ENCODE assay signal across 9 mouse cellular contexts in the genomic region with DNA sequence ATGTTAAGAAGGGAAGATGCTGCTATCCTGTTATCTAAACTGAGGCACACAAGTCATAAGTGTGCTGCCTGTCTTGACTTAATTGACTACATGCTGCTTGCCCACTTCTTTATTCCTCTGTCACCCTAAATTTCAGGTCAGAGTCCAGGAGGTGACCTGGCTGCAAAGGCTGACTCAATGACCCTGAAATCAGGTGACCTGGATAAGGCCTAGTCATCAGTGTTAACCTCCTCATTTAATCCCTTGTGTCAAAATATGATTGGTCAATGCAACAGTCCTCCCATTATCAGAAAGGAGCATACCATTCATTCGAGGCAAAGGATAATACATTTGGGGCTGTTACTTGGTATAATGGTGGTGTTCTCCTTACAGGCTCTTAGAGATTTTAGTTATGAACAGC. TPM values are rescaled to one million over a fixed set of nuclear protein-coding genes. Genes with fewer than 3 reads are reported as not detected.
DNase-seq lines count a peak whose midpoint lies in the region; ATAC-seq and TF ChIP-seq lines count a peak whose summit lies in the region.
"Had no signal": no experiment of that assay in that cellular context is flagged by ENCODE, and none has a peak within 500 bp of the region (broad histone marks: within the 10 kb centered on the region; RNA-seq: fewer than 3 reads in every experiment).

Etfbkmt (plus strand) TSS at position 379 of the 400 bp plus-strand sequence.

- no peak within 1 kb of the TSS for H3K4me3 ChIP-seq in gastrocnemius, adult 2 months
- no peak within 1 kb of the TSS for H3K4me3 ChIP-seq in heart, embryonic 13.5 days
- H3K4me3 ChIP-seq in limb, embryonic 15.5 days: no peak within 1 kb of the TSS

- ATAC-seq in heart, embryonic 13.5 days (ENCODE audit: extremely low read depth, insufficient number of reproducible peaks, low FRiP score, low TSS enrichment): no peak
- ATAC-seq in limb, embryonic 15.5 days (ENCODE audit: insufficient number of reproducible peaks, low FRiP score, low TSS enrichment, low read depth): no peak

- peaks cover 25% of the 10 kb centered on the region for H3K4me1 ChIP-seq in heart, embryonic 13.5 days
- H3K4me1 ChIP-seq in limb, embryonic 15.5 days: peaks cover 8% of the 10 kb centered on the region

- intact Hi-C loops in gastrocnemius, adult 2 months (cut with DNase I): no loop called here
- intact Hi-C loops in gastrocnemius, postnatal 36 days (cut with DNase I): no loop called here

- 77% methylated on average over 1 of the region's 1 CpGs for WGBS in heart, embryonic 13.5 days
- WGBS in limb, embryonic 15.5 days: 75% methylated on average over 1 of the region's 1 CpGs

- no peaks in the 10 kb centered on the region for H3K9me3 ChIP-seq in heart, embryonic 13.5 days
- no peaks in the 10 kb centered on the region for H3K9me3 ChIP-seq in limb, embryonic 15.5 days
- H3K9me3 ChIP-seq: midbrain, embryonic 10.5 days had no signal

- no peak for TF ChIP-seq CTCF in gastrocnemius, adult 2 months (IDR thresholded peaks at IDR 0.05)

- peaks cover 15% of the 10 kb centered on the region for H3K36me3 ChIP-seq in heart, embryonic 13.5 days
- H3K36me3 ChIP-seq in limb, embryonic 15.5 days: peaks cover 6% of the 10 kb centered on the region; the same call in 1 of the 2 replicates

- no peak within 1 kb of the TSS for H3K4me2 ChIP-seq in heart, embryonic 13.5 days
- H3K4me2 ChIP-seq in limb, embryonic 15.5 days: no peak within 1 kb of the TSS

- no peak within 1 kb of the TSS for H3K27ac ChIP-seq in gastrocnemius, adult 2 months
- no peak within 1 kb of the TSS for H3K27ac ChIP-seq in heart, embryonic 13.5 days (replicated peaks)
- H3K27ac ChIP-seq in limb, embryonic 15.5 days: no peak within 1 kb of the TSS

- DNase-seq in gastrocnemius, adult 2 months: no peak
- DNase-seq in gastrocnemius, postnatal 36 days: no peak
- no peak for DNase-seq in adrenal gland, adult 8-10 months
- no peak for DNase-seq in layer of hippocampus, adult 11-12 months (ENCODE audit: low spot score)
- DNase-seq in T-cell, adult 2 months (ENCODE audit: low spot score): no peak
- no peak for DNase-seq in cerebellum, adult 18-20 months

- H3K9ac ChIP-seq in heart, embryonic 13.5 days: no peak within 1 kb of the TSS
- no peak within 1 kb of the TSS for H3K9ac ChIP-seq in limb, embryonic 15.5 days

- no peaks in the 10 kb centered on the region for H3K27me3 ChIP-seq in heart, embryonic 13.5 days (replicated peaks)
- H3K27me3 ChIP-seq in limb, embryonic 15.5 days: no peaks in the 10 kb centered on the region

RNA-seq across cellular contexts. Expression of gene Etfbkmt, which starts in this region (rescaled TPM):
- 10 to 100 TPM; 13.7 to 14.8 TPM for total RNA-seq in gastrocnemius, adult 2 months (2021)
- 10 to 100 TPM in 1 of 2 experiments, 1 to 10 TPM in 1; 9.6 to 14.6 TPM for total RNA-seq in gastrocnemius, postnatal 36 days (2021)
- total RNA-seq in adrenal gland, adult 8-10 months (2022): 10 to 100 TPM; 20.6 to 32.3 (median 22.0) TPM
- 13.6 and 14.6 TPM in 2 replicates for polyA plus RNA-seq in heart, embryonic 13.5 days (2015; fragmentation: Nextera tagmentation; extraction: Ambion mirVana)
- 12.7 and 14.2 TPM in 2 replicates for polyA plus RNA-seq in limb, embryonic 15.5 days (2015; fragmentation: Nextera tagmentation; extraction: Ambion mirVana)
